Mouse (Mus musculus): ENCODE results near the gene Ccdc33. TPM values are rescaled to one million over a fixed set of nuclear protein-coding genes. Genes with fewer than 3 reads are reported as not detected.

Gene Ccdc33
- total and polyA plus RNA-seq, 3 experiments = 1.3 TPM; not detected in 2

DNA sequence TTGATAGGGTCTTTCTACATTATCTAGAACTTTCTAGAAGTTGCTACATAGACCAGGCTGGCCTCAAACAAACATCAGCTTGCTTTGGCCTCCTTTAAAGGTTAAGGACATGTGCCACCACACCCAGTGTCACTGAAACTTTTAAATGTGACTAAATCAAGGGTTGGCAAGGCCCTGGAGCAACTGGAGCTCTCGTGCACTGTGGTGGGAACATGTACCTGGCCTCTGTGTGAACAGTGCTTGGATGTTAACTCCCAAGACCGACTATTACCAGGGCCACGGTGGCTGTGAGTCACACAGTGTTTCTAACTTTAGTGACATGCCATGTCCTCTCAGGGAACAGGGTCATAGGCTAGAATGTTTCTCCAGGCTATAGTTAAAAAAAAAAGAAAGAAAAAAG is 101.7 kb downstream of the Ccdc33 start:
- TF ChIP-seq CTCF (IDR thresholded peaks at IDR 0.05) (no peak), EP300 (IDR thresholded peaks at IDR 0.05; ENCODE audit: insufficient read depth, low read depth, low read length) (no peak), POLR2A (IDR thresholded peaks at IDR 0.05; ENCODE audit: insufficient read depth, low read depth, low read length) (no peak)
- no peak overlapping the region for H3K27ac ChIP-seq
- 41% methylated on average over 3 of the region's 3 CpGs for WGBS
- no peaks in the 10 kb centered on the region for H3K4me1 ChIP-seq (ENCODE audit: control insufficient read depth, insufficient read depth, low read length)
- H3K4me3 ChIP-seq = no peak overlapping the region
- H3K9ac ChIP-seq (ENCODE audit: low read depth, low read length) = no peak overlapping the region
- no peak for DNase-seq
- intact Hi-C loops (cut with DNase I) = no loop called here
- no peaks in the 10 kb centered on the region for H3K27me3 ChIP-seq (ENCODE audit: control insufficient read depth, insufficient read depth, low read length)
- no peaks in the 10 kb centered on the region for H3K36me3 ChIP-seq (ENCODE audit: control insufficient read depth, insufficient read depth, low read length)
- no peaks in the 10 kb centered on the region for H3K79me2 ChIP-seq (replicated peaks; ENCODE audit: control insufficient read depth, insufficient read depth, low read length)

GRCm38 (mm10) chr9:58015856-58016255 is 102.8 kb downstream of the Ccdc33 start:
- no peak for DNase-seq

DNA sequence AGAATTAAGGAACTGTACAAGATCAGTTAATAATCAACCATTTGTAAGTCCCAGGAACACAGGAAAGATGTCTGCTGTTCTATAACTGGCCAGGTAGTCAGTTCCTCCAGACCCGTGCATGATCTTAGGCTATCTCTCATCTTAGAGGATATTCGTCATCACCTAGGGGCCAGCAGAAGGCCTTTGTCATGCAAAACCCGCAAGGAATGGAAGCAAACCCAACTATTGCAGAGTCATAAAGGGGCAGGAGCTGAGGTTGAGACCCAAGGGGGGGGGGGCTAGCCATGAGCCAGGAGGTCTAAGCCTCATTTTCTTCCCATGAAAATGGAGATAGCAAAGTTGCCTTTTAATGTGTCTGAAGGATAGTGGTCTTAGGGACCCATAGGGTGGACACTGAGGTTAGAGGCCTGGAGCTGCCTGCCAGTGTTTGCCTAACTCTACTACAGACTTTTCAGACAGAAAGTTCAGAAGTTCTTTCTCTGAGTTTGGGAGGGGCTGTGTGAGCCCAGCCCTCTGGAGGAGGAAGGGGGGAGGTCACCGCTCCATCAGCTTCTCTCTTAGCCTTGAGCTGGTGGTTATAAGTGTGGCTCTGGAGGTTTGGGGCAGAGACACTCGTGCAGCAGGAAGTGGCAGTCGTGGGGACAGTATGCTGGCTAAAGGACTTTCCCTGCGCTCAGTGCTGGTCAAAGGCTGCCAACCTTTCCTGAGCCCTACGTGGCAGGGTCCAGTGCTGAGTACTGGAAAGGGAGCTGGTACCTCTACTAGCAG is 104.0 kb downstream of the Ccdc33 start:
- WGBS = 56% methylated on average over 8 of the region's 8 CpGs
- Histone ChIP-seq H3K9ac (ENCODE audit: low read depth, low read length) (no peak overlapping the region), H3K4me1 (ENCODE audit: control insufficient read depth, insufficient read depth, low read length) (no peaks in the 10 kb centered on the region), H3K79me2 (replicated peaks; ENCODE audit: control insufficient read depth, insufficient read depth, low read length) (no peaks in the 10 kb centered on the region), H3K27ac (no peak overlapping the region), H3K27me3 (ENCODE audit: control insufficient read depth, insufficient read depth, low read length) (no peaks in the 10 kb centered on the region), H3K36me3 (ENCODE audit: control insufficient read depth, insufficient read depth, low read length) (no peaks in the 10 kb centered on the region), H3K4me3 (no peak overlapping the region)
- no peak for DNase-seq
- TF ChIP-seq CTCF (IDR thresholded peaks at IDR 0.05) (no peak), POLR2A (IDR thresholded peaks at IDR 0.05; ENCODE audit: insufficient read depth, low read depth, low read length) (no peak), EP300 (IDR thresholded peaks at IDR 0.05; ENCODE audit: insufficient read depth, low read depth, low read length) (no peak)
- intact Hi-C loops (cut with DNase I) = no loop called here

More at GRCm38 (mm10) chr9:58015856-58016255, 102.8 kb downstream of the Ccdc33 start:
- no peak for TF ChIP-seq POLR2A (IDR thresholded peaks at IDR 0.05; ENCODE audit: insufficient read depth, low read depth, low read length)
- TF ChIP-seq CTCF (IDR thresholded peaks at IDR 0.05) = no peak
- no peaks in the 10 kb centered on the region for H3K36me3 ChIP-seq (ENCODE audit: control insufficient read depth, insufficient read depth, low read length)
- no peak overlapping the region for H3K9ac ChIP-seq (ENCODE audit: low read depth, low read length)
- no peak overlapping the region for H3K4me3 ChIP-seq
- H3K27me3 ChIP-seq (ENCODE audit: control insufficient read depth, insufficient read depth, low read length) = no peaks in the 10 kb centered on the region
- intact Hi-C loops (cut with DNase I) = no loop called here
- 78% methylated on average over 6 of the region's 6 CpGs for WGBS
- no peaks in the 10 kb centered on the region for H3K79me2 ChIP-seq (replicated peaks; ENCODE audit: control insufficient read depth, insufficient read depth, low read length)
- no peak overlapping the region for H3K27ac ChIP-seq
- no peaks in the 10 kb centered on the region for H3K4me1 ChIP-seq (ENCODE audit: control insufficient read depth, insufficient read depth, low read length)

DNA sequence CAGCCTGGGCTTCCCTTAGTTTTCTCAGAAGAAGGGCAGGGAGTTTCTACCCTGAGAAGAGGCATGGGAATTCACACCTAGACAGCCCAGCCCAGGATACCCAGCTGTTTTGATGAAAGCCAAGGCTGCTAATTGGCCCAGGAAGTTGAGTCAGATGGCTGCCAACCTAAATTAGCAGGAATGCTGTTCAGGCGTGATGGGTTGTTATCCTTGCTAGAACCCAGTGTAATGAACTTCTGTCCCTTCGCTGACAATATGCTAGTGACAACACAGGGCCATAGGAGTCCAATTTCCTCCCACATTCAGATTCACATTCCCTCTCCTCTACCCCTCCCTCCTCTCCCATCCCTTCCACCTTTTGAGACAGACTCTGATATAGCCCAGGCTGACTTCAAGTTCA is 105.7 kb downstream of the Ccdc33 start:
- H3K27ac ChIP-seq = no peak overlapping the region
- intact Hi-C loops (cut with DNase I) = no loop called here
- no peak for DNase-seq
- H3K4me3 ChIP-seq = no peak overlapping the region
- no peaks in the 10 kb centered on the region for H3K79me2 ChIP-seq (replicated peaks; ENCODE audit: control insufficient read depth, insufficient read depth, low read length)
- H3K27me3 ChIP-seq (ENCODE audit: control insufficient read depth, insufficient read depth, low read length) = no peaks in the 10 kb centered on the region
- no peak overlapping the region for H3K9ac ChIP-seq (ENCODE audit: low read depth, low read length)
- no peaks in the 10 kb centered on the region for H3K36me3 ChIP-seq (ENCODE audit: control insufficient read depth, insufficient read depth, low read length)
- H3K4me1 ChIP-seq (ENCODE audit: control insufficient read depth, insufficient read depth, low read length) = no peaks in the 10 kb centered on the region
- TF ChIP-seq CTCF (IDR thresholded peaks at IDR 0.05) (no peak), POLR2A (IDR thresholded peaks at IDR 0.05; ENCODE audit: insufficient read depth, low read depth, low read length) (no peak), EP300 (IDR thresholded peaks at IDR 0.05; ENCODE audit: insufficient read depth, low read depth, low read length) (no peak)
- WGBS = 47% methylated on average over 2 of the region's 2 CpGs

- H3K4me1 ChIP-seq (ENCODE audit: control insufficient read depth, insufficient read depth, low read length) = no peaks in the 10 kb centered on the region
- H3K27ac ChIP-seq = no peak overlapping the region
- no peaks in the 10 kb centered on the region for H3K27me3 ChIP-seq (ENCODE audit: control insufficient read depth, insufficient read depth, low read length)
- no peak for DNase-seq
- 58% methylated on average over 2 of the region's 2 CpGs for WGBS
- H3K4me3 ChIP-seq = no peak overlapping the region
- intact Hi-C loops (cut with DNase I) = no loop called here
- no peak for TF ChIP-seq POLR2A (IDR thresholded peaks at IDR 0.05; ENCODE audit: insufficient read depth, low read depth, low read length)
- H3K9ac ChIP-seq (ENCODE audit: low read depth, low read length) = no peak overlapping the region
- H3K79me2 ChIP-seq (replicated peaks; ENCODE audit: control insufficient read depth, insufficient read depth, low read length) = no peaks in the 10 kb centered on the region
- no peaks in the 10 kb centered on the region for H3K36me3 ChIP-seq (ENCODE audit: control insufficient read depth, insufficient read depth, low read length)
These were observed 106.1 kb downstream of the Ccdc33 start for GRCm38 (mm10) chr9:58012486-58012885.

DNA sequence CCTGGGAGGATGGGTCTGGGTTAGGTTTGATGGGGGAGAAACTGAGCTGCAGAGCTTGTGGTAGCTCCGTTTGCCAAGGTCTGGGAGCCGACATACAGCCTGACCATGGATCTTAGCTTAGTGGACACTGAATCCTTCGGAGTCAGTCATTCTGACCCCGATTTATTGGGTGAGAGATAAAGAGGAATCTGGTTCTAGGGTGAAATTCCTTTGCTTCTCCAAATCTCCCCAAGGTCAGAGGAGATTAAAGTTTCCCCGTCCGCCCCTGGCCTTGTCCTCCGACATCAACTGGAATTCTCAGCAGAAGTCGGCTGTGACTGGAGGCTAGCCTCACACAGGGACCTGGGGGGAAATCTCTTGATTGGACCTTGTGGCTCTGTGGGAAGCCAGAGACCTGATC is 107.1 kb downstream of the Ccdc33 start:
- intact Hi-C loops (cut with DNase I) = no loop called here
- no peak for TF ChIP-seq POLR2A (IDR thresholded peaks at IDR 0.05; ENCODE audit: insufficient read depth, low read depth, low read length)
- no peak for TF ChIP-seq CTCF (IDR thresholded peaks at IDR 0.05)
- no peak for TF ChIP-seq EP300 (IDR thresholded peaks at IDR 0.05; ENCODE audit: insufficient read depth, low read depth, low read length)
- 80% methylated on average over 8 of the region's 8 CpGs for WGBS
- H3K27me3 ChIP-seq (ENCODE audit: control insufficient read depth, insufficient read depth, low read length) = no peaks in the 10 kb centered on the region
- no peaks in the 10 kb centered on the region for H3K36me3 ChIP-seq (ENCODE audit: control insufficient read depth, insufficient read depth, low read length)
- no peak overlapping the region for H3K27ac ChIP-seq
- H3K9ac ChIP-seq (ENCODE audit: low read depth, low read length) = no peak overlapping the region
- no peaks in the 10 kb centered on the region for H3K4me1 ChIP-seq (ENCODE audit: control insufficient read depth, insufficient read depth, low read length)
- no peak overlapping the region for H3K4me3 ChIP-seq
- no peaks in the 10 kb centered on the region for H3K79me2 ChIP-seq (replicated peaks; ENCODE audit: control insufficient read depth, insufficient read depth, low read length)
- DNase-seq = no peak

All from heart, adult 2 months (tissue).